Mouse (Mus musculus): ENCODE data around the gene Atp8b4.
"Not testable (repeated sequence)": the region's sequence is repeated elsewhere in the genome, so short reads cannot be mapped to it uniquely, and the experiment has no call there.

Atp8b4 gene

GRCm38 (mm10) chr2:126495832-126496695, 4.4 kb downstream of the Atp8b4 start:
- no peak for DNase-seq (ENCODE audit: low spot score in 2 of 2)

GRCm38 (mm10) chr2:126495230-126495629, 5.2 kb downstream of the Atp8b4 start:
- DNase-seq (ENCODE audit: low spot score in 2 of 2), result no peak

- DNase-seq (ENCODE audit: low spot score in 2 of 2), result no peak
These were observed 7.2 kb downstream of the Atp8b4 start for GRCm38 (mm10) chr2:126493306-126493705.

GRCm38 (mm10) chr2:126492713-126493112, 7.8 kb downstream of the Atp8b4 start:
- DNase-seq (ENCODE audit: low spot score in 2 of 2), result no peak

- DNase-seq (ENCODE audit: low spot score in 2 of 2), result no peak
These were observed 9.0 kb downstream of the Atp8b4 start for GRCm38 (mm10) chr2:126491446-126491845.

GRCm38 (mm10) chr2:126490573-126490972, 9.9 kb downstream of the Atp8b4 start:
- DNase-seq (ENCODE audit: low spot score in 2 of 2), result no peak

- no peak for DNase-seq (ENCODE audit: low spot score in 2 of 2)
These were observed 15.0 kb downstream of the Atp8b4 start for GRCm38 (mm10) chr2:126485262-126486017.

GRCm38 (mm10) chr2:126483337-126483736, 17.1 kb downstream of the Atp8b4 start:
- no peak for DNase-seq (ENCODE audit: low spot score in 2 of 2)

GRCm38 (mm10) chr2:126477556-126477955, 22.9 kb downstream of the Atp8b4 start:
- DNase-seq (ENCODE audit: low spot score in 2 of 2), result no peak

- DNase-seq (ENCODE audit: low spot score in 2 of 2), result no peak
These were observed 24.6 kb downstream of the Atp8b4 start for GRCm38 (mm10) chr2:126475681-126476410.

- no peak for DNase-seq (ENCODE audit: low spot score in 2 of 2)
These were observed 26.5 kb downstream of the Atp8b4 start for GRCm38 (mm10) chr2:126474019-126474418.

GRCm38 (mm10) chr2:126472836-126473235, 27.6 kb downstream of the Atp8b4 start:
- DNase-seq (ENCODE audit: low spot score in 2 of 2), result no peak

GRCm38 (mm10) chr2:126467790-126468189, 32.7 kb downstream of the Atp8b4 start:
- no peak for DNase-seq (ENCODE audit: low spot score in 2 of 2)

- no peak for DNase-seq (ENCODE audit: low spot score in 2 of 2)
These were observed 33.9 kb downstream of the Atp8b4 start for GRCm38 (mm10) chr2:126466391-126467134.

- DNase-seq (ENCODE audit: low spot score in 2 of 2), result no peak
These were observed 41.8 kb downstream of the Atp8b4 start for GRCm38 (mm10) chr2:126458661-126459060.

- DNase-seq (ENCODE audit: low spot score in 2 of 2), result not testable (repeated sequence)
These were observed 42.7 kb downstream of the Atp8b4 start for GRCm38 (mm10) chr2:126457759-126458158.

- DNase-seq (ENCODE audit: low spot score in 2 of 2), result no peak
These were observed 49.6 kb downstream of the Atp8b4 start for GRCm38 (mm10) chr2:126450937-126451302.

GRCm38 (mm10) chr2:126450210-126450936, 50.1 kb downstream of the Atp8b4 start:
- DNase-seq (ENCODE audit: low spot score in 2 of 2), result no peak

GRCm38 (mm10) chr2:126445039-126445438, 55.4 kb downstream of the Atp8b4 start:
- no peak for DNase-seq (ENCODE audit: low spot score in 2 of 2)

GRCm38 (mm10) chr2:126441586-126441985, 58.9 kb downstream of the Atp8b4 start:
- DNase-seq (ENCODE audit: low spot score in 2 of 2), result no peak

GRCm38 (mm10) chr2:126434712-126435111, 65.8 kb downstream of the Atp8b4 start:
- DNase-seq (ENCODE audit: low spot score in 2 of 2), result no peak
